Mouse (Mus musculus): Measurements from ENCODE around the gene Rabgap1.

Rabgap1 gene

DNA sequence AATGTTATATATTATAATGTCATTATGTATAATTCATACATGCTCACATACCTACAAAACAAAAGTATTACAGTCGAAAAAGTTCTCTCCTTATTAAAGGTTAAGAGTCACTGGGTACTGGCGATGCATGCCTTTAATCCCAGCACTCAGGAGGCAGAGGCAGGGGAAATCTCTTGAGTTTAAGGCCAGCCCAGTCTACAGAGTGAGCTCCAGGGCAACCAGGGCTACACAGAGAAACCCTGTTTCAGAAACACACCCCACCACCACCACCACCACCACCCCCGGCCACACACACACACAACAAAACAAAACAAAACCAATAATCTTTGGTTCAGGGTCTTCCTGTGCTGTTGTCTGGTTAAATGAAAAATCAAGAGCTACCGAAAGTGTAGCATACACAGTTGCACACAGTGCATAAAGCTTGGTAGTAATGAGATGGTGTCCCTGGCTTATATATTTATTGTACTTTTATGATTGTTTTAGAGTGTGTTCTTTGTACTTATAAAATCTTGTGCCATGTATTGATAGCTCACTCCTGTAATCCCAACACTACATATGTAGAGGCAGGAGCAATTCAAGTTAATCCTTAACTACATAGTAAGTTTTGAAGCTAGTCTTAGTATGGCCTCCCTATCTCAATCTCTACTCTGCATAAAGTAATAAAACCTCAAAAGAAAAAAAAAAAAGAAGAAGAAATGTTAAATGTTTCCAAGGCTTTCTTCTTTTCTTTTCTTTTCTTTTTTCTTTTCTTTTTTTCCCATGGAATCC is 68.2 kb downstream of the Rabgap1 start:
- in situ Hi-C loops (cut with MboI, MseI) = no loop called here

DNA sequence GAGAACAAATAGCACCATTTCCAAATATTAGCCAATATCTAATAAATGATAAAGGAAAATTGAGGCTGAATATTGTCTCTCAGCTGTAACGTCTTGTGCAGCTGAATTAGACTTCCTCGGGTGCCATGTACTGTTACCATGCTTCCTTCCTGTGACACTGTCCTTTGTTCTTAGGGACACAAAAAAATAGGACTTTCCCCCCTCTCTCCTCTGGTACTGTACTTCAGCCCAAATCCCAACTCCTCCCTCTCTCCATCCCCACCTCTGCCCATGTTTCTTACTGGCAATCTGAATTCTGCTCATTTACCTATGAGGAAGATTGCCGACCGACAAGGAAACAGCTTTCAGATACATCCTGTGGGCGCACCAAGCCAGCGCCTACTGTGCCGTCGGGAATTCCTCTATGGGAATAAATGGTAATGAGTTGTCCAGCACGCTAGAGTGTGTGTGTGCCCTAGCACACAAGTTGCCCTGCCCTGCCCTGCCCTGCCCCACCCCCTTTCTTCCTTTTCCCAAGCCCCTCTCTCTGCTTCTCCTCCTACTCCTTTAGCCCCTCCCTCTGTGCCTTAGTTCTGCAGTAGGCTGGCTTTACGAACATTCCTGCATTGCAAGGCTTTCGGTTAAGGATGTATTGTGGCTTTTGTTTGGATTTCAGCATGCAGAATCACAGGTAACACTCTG is 73.1 kb downstream of the Rabgap1 start, which contains the start of gene Gpr21:
TSS of gene Gpr21 (plus strand) at position 303 of the 681 bp plus-strand sequence.
- in situ Hi-C loops (cut with MboI, MseI) = no loop called here

DNA sequence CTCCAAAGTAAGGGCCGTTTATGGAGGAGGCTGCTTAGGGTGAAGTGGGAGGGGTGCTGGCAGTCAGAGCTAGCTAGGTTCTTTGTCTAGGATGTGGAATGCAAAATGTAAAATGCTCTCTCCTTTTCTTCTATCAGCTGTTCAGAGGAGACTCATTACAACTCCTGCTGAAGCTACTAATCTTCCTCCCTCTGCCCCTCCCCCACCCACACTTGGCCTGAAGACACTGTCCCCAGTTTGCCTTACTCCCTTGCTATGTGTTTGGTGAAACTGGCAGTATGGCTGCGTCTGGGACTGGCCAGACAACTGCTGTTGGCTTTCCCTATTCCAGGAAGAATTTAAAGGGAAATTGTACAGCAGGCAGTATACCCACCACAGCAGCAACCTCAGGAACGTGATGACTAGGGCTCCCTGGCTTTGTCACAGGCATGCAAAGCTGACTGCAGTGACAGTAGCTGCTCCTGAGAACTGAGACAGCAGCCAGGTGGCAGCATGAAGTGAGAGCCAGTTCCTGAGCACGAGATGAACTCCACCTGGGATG is 73.9 kb downstream of the Rabgap1 start:
- in situ Hi-C loops (cut with MboI, MseI) = no loop called here

DNA sequence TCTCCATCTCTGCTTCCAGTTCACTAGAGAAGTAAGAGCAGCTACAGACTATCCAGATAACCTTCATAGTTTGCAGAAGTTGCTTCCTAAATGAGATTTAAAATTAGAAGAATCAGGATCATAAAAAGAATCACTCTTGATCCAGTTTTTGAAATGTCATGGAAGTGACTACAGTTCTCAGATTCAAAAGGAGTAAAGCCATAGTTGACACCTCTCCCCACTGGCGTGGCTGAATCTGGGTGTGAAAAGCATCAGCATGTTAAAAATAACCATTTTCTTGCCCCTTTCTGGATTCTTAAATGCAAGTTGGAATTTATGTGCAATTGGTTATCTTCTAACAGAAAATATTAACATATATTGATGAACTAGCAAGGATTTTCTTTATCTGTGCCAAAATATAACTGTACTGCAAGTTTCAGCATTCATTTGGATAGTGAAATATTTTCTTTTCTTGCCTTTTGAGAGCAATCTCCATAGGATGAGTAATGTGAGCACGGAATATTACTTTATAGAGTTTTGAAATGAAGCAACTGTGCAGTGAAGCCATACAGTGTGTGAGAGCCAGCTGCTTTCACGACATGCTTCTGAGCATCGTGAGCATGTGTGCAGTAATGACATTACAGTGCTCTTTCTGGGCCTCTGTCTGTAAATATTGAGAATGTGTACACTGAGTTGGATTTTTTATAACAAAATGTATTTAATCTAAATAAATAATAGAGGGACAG is 75.6 kb downstream of the Rabgap1 start:
- in situ Hi-C loops (cut with MboI, MseI) = no loop called here

DNA sequence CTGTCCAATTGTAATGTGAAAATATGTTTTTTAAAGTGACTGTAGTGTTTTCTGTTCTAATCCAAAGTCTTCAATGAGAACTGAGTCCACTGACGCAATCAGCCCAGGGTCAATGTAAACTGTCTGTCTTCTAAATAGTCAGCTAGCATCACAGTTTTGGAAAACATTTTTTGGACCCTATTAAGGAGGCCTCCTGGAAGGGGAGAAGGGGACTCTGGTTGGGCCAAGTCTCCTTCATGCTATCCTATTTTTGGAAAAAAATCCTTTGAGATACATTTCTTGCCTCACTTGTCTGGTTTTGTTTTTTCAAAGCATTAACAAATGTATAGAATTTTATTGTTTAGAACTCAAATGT is 76.2 kb downstream of the Rabgap1 start:
- in situ Hi-C loops (cut with MboI, MseI) = no loop called here

DNA sequence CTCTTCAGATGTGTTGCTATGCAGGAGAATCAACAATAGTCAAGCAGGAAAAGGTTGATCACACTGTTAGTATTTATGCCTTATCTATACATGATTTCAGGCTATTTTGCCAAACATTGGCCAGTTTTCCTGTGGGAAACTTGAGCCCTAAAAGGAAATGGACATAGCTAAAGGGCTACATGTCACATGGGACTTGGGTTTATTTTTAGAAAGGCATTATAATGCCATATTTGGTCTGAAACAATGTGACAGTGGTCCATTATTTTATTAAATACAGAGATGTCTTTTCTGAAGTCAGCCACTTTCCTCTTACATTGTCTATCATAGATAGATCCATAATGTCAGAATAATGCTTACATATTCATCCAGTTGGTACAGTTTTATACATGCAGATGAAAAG is 84.5 kb downstream of the Rabgap1 start:
- in situ Hi-C loops (cut with MboI, MseI) = no loop called here

DNA sequence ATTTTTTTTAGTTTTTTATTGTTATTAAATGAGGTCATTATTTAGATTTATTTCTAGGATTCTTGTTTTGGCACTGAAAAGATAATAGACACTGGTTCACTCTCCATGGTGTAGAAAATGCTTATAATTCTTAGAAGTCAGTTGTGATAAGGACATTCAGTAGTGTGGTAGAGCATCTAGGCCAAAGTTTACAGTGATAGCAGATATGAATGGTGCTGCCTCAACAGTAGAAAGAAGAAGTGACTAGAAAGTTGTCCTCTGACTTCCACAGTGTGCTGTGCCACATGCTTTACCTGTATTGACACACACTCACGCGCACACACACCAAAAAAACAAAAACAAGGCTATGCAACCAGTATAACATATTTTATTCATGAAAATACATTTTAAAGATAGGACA is 86.3 kb downstream of the Rabgap1 start:
- in situ Hi-C loops (cut with MboI, MseI) = no loop called here

DNA sequence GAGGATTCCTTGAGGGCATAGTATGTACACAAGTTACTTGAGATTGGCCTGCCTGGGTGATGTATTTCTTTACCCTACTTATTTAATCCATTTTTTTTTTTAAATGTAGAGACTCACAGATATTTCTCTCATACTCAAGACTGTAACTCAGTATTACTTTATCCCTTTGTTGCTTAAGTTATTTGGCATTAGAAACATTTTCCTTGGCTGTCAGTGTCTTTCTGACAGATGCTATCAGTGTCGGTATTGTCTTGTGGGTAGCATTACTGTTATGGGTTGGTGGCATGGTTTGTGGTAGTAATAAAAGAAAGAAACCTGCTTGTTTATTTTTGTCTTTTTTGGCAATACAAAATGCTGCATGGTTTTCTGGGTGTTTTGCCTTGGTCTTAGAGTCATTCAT is 87.7 kb downstream of the Rabgap1 start:
- in situ Hi-C loops (cut with MboI, MseI) = no loop called here

DNA sequence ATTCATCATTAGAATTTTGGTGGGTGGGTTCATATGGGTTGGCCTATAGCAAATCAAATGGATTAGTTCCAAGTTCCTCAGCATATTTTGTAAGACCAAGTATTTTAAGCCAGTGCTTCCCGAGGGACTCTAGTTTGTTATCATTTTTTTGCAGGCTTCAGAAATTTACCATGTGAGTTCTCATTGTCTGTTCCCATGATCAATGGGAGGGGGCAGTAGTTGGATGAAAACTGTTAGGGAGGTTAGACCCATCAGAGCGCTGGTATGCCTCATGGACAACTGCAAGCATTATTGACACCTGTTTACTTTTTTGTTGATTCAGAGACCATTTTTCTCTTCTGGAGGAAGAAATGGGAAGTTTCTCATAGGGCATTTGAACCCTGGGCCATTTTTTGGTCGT is 88.6 kb downstream of the Rabgap1 start:
- in situ Hi-C loops (cut with MboI, MseI) = no loop called here

DNA sequence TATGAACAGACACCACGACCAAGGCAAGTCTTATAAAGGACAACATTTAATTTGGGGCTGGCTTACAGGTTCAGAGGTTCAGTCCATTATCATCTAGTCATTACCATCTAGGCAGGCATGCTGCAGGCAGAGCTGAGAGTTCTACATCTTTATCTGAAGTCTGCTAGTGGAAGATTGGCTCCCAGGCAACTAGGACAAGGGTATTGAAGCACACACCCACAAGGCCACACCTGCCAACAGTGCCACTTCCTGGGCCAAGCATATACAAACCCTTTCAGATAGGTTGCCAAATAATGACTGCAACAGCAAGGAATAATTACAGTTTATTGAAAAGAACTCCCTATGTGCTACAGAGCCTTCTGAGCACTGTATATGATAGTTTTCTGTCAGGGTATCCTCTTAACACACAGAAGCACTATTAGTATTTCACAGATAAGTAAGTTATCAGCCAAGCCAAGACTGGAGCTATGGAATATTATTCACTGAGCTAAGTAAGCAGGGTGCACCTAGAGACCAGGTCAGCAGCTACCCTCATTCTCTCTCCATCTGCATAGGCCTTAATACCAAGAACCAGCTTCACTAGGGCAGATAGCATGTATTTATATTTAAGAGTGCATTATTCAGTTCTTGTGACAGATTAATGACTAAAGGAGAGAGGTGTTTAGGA is 106.4 kb downstream of the Rabgap1 start:
- in situ Hi-C loops (cut with MboI, MseI) = loop anchor here in 1 of 2 experiments (5.0 kb wide), 1 partner anchor 223 kb away; no protein-coding TSS in a partner anchor

DNA sequence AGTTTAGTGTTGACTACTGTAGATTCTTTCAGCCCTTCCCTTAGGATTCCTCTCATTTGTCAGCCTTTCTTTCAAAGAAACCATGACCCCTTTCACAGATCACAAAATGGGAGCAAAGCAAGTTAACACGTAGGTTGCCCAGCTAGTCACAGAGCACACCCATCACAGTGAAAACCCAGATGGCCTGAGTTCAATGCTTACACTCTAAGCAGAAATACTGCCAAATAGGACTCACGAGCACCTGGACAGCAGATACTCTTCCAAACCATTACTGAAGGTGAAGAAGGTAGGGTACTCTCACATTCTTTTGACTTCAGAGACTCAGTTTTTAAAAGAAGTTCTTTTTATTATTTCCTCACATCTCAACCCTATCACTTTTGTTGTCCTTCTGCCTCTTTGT is 113.3 kb downstream of the Rabgap1 start:
- in situ Hi-C loops (cut with MboI, MseI) = no loop called here

DNA sequence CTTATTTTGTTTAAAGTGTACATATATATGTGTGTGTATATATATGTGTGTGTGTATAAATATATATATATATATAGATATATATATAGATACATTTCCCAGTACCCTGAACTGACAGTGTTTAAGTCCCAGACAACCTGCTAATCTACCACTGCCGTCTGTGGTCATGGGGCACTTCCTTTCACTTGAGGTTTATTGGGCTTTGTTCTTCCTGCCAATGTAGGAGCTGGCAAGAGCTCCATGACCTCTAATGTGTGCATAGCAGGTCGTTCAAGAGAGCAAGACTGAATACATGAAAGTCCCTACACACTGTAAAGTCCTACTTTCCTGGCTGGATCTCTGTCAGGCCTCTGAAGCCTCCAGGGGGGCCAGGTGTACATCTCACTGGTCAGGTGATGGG is 122.5 kb downstream of the Rabgap1 start:
- in situ Hi-C loops (cut with MboI, MseI) = no loop called here

DNA sequence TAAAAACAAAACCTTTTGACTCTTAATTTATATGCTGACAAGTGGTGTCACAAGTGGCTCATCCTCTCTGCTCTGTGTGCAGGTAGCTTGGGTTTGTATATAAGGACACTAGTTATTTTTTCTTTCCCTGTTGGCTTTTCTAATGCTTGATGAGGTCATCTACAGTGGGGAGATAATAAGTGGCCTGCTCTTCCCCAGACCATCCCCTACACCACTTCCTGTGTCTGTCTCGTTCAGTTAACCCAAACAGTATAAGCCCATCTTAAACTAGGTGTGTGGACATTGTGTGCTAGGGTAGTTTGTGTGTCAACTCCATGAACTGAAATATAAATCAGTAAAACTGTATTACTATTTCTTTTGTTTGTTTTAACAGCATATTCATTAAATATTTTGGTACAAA is 123.0 kb downstream of the Rabgap1 start:
- in situ Hi-C loops (cut with MboI, MseI) = no loop called here

DNA sequence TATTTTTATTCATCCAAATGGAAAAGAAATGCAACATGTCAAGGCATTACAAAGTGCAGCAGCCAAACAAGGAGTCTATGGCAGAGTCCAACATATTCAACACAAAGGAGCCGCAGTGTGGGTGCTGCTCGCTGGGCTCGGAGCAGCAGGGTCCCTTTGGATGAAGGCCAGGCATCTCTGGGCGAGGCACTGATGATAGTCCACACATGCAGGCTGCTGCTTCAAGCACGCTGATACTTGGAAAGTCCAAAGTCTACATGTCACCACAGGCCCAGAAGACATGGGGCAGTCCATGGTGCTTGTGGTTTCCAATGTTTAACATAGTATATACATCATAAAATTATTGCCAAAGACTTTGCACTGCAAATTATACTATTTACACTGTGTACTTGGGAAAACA is 126.8 kb downstream of the Rabgap1 start:
- in situ Hi-C loops (cut with MboI, MseI) = no loop called here

DNA sequence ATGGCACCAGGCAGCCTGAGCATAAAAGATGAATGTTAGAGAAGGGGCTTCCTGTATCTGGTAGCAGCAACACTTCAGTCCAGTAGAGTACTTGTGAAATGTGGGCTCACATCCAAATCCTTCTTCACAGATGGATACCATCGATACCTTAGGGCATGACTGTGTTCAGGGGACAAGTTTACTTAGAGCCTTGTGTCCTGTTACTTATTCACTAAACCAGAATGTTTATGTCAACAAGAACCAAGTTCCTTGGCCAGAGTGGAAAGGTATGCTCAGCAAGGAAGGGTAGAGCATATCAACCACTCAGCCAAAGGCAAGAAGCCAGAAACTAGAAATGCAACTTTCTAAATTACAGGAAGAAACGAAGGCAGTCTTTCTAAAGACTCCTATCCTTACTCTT is 127.6 kb downstream of the Rabgap1 start:
- in situ Hi-C loops (cut with MboI, MseI) = no loop called here

DNA sequence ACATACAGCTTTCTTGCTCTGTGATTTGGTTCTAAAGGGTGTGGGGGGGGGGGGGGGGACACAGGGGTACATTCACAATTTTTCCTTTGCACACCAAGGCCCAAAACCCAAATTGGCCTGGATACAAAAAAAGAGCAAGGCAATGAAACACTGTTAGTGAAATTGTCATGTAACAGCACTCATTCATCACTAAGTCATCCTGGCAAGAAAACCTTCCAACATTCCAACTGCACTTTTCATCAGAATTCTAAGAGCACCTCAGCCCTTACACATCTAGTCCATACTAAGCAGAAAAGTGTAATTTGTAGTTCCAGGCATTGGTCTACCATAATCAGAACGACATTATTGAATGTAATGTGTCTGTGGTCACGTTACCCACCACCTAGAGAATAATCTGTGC is 129.1 kb downstream of the Rabgap1 start:
- in situ Hi-C loops (cut with MboI, MseI) = no loop called here

DNA sequence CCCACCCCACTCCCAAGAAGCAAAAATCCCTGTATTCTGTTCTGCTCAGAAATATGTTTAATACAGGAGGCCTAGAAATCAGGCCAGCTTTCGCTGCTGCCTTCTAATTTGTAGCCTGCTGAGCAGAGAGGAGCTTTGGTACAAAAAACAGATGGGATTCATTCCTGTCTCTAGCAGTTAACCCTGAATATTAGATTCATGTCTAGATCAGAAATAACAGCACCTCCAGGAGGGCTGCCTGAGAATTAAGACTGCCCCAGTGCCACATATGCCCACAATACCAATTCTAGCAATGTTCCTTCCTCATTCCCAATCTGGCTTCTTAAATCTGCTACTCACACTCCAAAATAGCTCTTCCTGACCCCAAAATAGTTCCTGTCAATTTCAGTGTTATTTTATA is 133.6 kb downstream of the Rabgap1 start:
- in situ Hi-C loops (cut with MboI, MseI) = no loop called here

DNA sequence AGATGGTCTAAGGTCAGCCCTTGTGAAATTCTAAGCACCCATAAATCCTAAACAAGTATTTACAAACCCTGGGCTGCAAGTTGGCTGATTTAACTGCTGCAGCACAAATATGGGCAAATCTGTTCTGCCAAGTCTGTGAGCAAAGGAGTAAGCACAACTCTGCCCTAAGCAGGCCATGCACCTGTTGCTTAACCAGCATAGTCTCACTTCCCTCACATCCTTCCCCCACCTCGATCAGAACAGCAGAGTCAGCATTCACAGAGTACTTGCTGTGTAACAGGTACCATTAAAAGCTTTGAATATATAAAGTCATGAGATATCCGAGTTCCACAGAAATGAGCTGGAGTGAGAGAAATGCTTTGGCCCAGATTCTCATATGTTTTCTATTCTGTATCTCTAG is 135.1 kb downstream of the Rabgap1 start:
- in situ Hi-C loops (cut with MboI, MseI) = no loop called here

DNA sequence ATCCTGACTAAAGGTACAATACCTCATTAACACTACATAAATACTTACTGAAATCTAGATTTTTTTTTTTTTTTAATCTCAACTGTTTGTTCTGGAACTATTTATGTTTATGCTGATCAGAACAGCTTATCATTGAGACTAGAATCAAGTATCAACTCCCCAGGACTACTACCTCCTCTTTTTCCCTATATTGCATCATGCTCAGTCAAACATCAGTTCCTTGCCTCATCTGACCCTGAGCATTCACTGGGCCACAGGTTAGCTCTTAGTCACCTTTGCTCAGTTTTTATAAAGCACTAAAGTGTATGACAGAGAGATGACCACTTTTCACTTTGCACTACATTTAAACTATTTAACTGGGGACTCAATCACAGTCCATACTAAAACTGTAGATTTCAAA is 144.8 kb downstream of the Rabgap1 start:
- in situ Hi-C loops (cut with MboI, MseI) = no loop called here

All from T-helper 17 cell (primary cell).